In genomic region chr11:23557039-23557630, GRCm38 (mm10) we compare ENCODE assay signal across 25 mouse cellular contexts. TPM values are rescaled to one million over a fixed set of nuclear protein-coding genes. Genes with fewer than 3 reads are reported as not detected.
DNase-seq lines count a peak whose midpoint lies in the region; ATAC-seq and TF ChIP-seq lines count a peak whose summit lies in the region.
"Had no signal": no experiment of that assay in that cellular context is flagged by ENCODE, and none has a peak within 500 bp of the region (broad histone marks: within the 10 kb centered on the region; RNA-seq: fewer than 3 reads in every experiment).

No protein-coding gene starts in this region.

- intact Hi-C loops in left cerebral cortex, adult 2 months (cut with DNase I), result no loop called here

- peak; percentile 2 for DNase-seq in kidney, adult 2 months
- no peak for DNase-seq in kidney, adult 8-10 months
- DNase-seq in midbrain, embryonic 10.5 days (ENCODE audit: low spot score), result no peak
- peak; percentile 20 for DNase-seq in brain, adult 2 months (ENCODE audit: low read depth, low spot score)
- DNase-seq in left cerebral cortex, adult 2 months (ENCODE audit: extremely low spot score in 1 of 2, low spot score in 2 of 2), result no peak
- DNase-seq in gastrocnemius, adult 8-10 months (ENCODE audit: low spot score in 2 of 2), result no peak
- DNase-seq: adrenal gland, adult 2 months; cerebellum, adult 11 months; heart, postnatal 14 days had no signal

- TF ChIP-seq POLR2A in kidney, adult 2 months (IDR thresholded peaks at IDR 0.05; ENCODE audit: low read depth, low read length), result no peak

- H3K27me3 ChIP-seq in kidney, adult 2 months (replicated peaks; ENCODE audit: control insufficient read depth, insufficient read depth, low read length), result no peaks in the 10 kb centered on the region
- H3K27me3 ChIP-seq in midbrain, embryonic 15.5 days (replicated peaks), result no peaks in the 10 kb centered on the region
- H3K27me3 ChIP-seq in midbrain, embryonic 10.5 days (ENCODE audit: low read depth, poor library complexity, severe bottlenecking), result no peaks in the 10 kb centered on the region
- H3K27me3 ChIP-seq: heart, embryonic 12.5 days; limb, embryonic 13.5 days; stomach, embryonic 15.5 days had no signal

- H3K9ac ChIP-seq in midbrain, embryonic 15.5 days, result no peak overlapping the region
- H3K9ac ChIP-seq: heart, embryonic 12.5 days; hindbrain, embryonic 14.5 days; limb, embryonic 13.5 days; liver, embryonic 14.5 days; stomach, embryonic 15.5 days had no signal

- H3K4me2 ChIP-seq in midbrain, embryonic 15.5 days, result no peak overlapping the region
- H3K4me2 ChIP-seq: heart, embryonic 12.5 days; hindbrain, embryonic 14.5 days; limb, embryonic 13.5 days; stomach, embryonic 15.5 days had no signal

- H3K27ac ChIP-seq in kidney, adult 2 months (ENCODE audit: insufficient read depth, low read depth, low read length), result no peak overlapping the region
- no peak overlapping the region for H3K27ac ChIP-seq in midbrain, embryonic 15.5 days
- no peak overlapping the region for H3K27ac ChIP-seq in midbrain, embryonic 10.5 days (replicated peaks)
- no peak overlapping the region for H3K27ac ChIP-seq in left cerebral cortex, adult 2 months
- H3K27ac ChIP-seq: forebrain, embryonic 10.5 days; hindbrain, embryonic 14.5 days; limb, embryonic 13.5 days; liver, embryonic 14.5 days; stomach, embryonic 15.5 days had no signal

- WGBS in kidney, adult 2 months, result 49% methylated on average over 6 of the region's 6 CpGs
- WGBS in midbrain, embryonic 15.5 days, result 67% methylated on average over 6 of the region's 6 CpGs
- WGBS in midbrain, embryonic 10.5 days, result 56% methylated on average over 6 of the region's 6 CpGs

- no peaks in the 10 kb centered on the region for H3K4me1 ChIP-seq in kidney, adult 2 months (ENCODE audit: control insufficient read depth, insufficient read depth, low read length)
- H3K4me1 ChIP-seq in midbrain, embryonic 15.5 days, result no peaks in the 10 kb centered on the region
- no peaks in the 10 kb centered on the region for H3K4me1 ChIP-seq in midbrain, embryonic 10.5 days
- H3K4me1 ChIP-seq: forebrain, embryonic 10.5 days; heart, embryonic 12.5 days; limb, embryonic 13.5 days; stomach, embryonic 15.5 days had no signal

- H3K36me3 ChIP-seq in kidney, adult 2 months (ENCODE audit: control insufficient read depth, insufficient read depth, low read length), result no peaks in the 10 kb centered on the region
- H3K36me3 ChIP-seq in midbrain, embryonic 15.5 days (replicated peaks), result no peaks in the 10 kb centered on the region
- H3K36me3 ChIP-seq in midbrain, embryonic 10.5 days, result no peaks in the 10 kb centered on the region
- H3K36me3 ChIP-seq: forebrain, embryonic 10.5 days; G1E; heart, embryonic 12.5 days; limb, embryonic 13.5 days; stomach, embryonic 15.5 days had no signal

- 0 out of 2 replicates have a peak, but pooled peaks have one; percentile 20 for ATAC-seq in midbrain, embryonic 15.5 days (replicated peaks)

- no peak overlapping the region for H3K4me3 ChIP-seq in kidney, adult 2 months (ENCODE audit: insufficient read depth, low read depth, low read length)
- no peak overlapping the region for H3K4me3 ChIP-seq in midbrain, embryonic 15.5 days
- no peak overlapping the region for H3K4me3 ChIP-seq in midbrain, embryonic 10.5 days
- H3K4me3 ChIP-seq in left cerebral cortex, adult 2 months, result no peak overlapping the region
- H3K4me3 ChIP-seq: forebrain, embryonic 10.5 days; heart, embryonic 12.5 days; limb, embryonic 13.5 days; megakaryocyte, embryonic 14.5 days; stomach, embryonic 15.5 days had no signal

- no peaks in the 10 kb centered on the region for H3K9me3 ChIP-seq in midbrain, embryonic 15.5 days
- H3K9me3 ChIP-seq in midbrain, embryonic 10.5 days (replicated peaks), result no peaks in the 10 kb centered on the region
- H3K9me3 ChIP-seq: forebrain, embryonic 10.5 days; G1E; heart, embryonic 12.5 days; limb, embryonic 13.5 days; stomach, embryonic 15.5 days had no signal

- TF ChIP-seq CTCF in kidney, adult 2 months (conservative IDR thresholded peaks at IDR 0.05; ENCODE audit: insufficient read depth, insufficient read length, low read depth, low read length), result 0 out of 2 replicates have a peak, but pooled peaks have one; percentile 19
- TF ChIP-seq CTCF in left cerebral cortex, adult 2 months (IDR thresholded peaks at IDR 0.05), result no peak; the same call in 1 of the 2 replicates

RNA-seq across cellular contexts. Expression of gene 1700093K21Rik, which starts 36.2 kb away (rescaled TPM):
- polyA plus RNA-seq in kidney, adult 2 months (2012; rRNA removed), result 0.07 and 0.25 TPM in 2 replicates
- 0.13 TPM in 2 replicates for polyA plus RNA-seq in midbrain, embryonic 15.5 days (2015; fragmentation: Nextera tagmentation; extraction: Ambion mirVana)
- polyA plus RNA-seq in midbrain, embryonic 10.5 days (2016; fragmentation: Nextera tagmentation; extraction: Ambion mirVana), result not detected in 2 replicates
- total RNA-seq in left cerebral cortex, adult 2 months (2021), result under 1 TPM in 1 of 2 experiments, not detected in 1; 0.41 TPM
- not detected for total RNA-seq in gastrocnemius, adult 8-10 months (2022)
- total RNA-seq: adrenal gland, adult 2 months; G1E; gastrocnemius, adult 18-20 months; granulocyte monocyte progenitor cell, adult 5-6 weeks; heart, postnatal 14 days; layer of hippocampus, postnatal 14 days; midbrain, postnatal 0 days; neutrophil, adult 5-6 weeks had no signal
- polyA plus RNA-seq: forebrain, embryonic 10.5 days; G1E; heart, embryonic 12.5 days; hindbrain, embryonic 14.5 days; intestine, embryonic 14.5 days; limb, embryonic 13.5 days; stomach, embryonic 15.5 days; thymus, postnatal 0 days had no signal

RNA-seq across cellular contexts. Expression of gene Ahsa2, which starts 59.3 kb away (rescaled TPM):
- 6.2 and 10.5 TPM in 2 replicates for polyA plus RNA-seq in kidney, adult 2 months (2012; rRNA removed)
- 106 and 113 TPM in 2 replicates for polyA plus RNA-seq in midbrain, embryonic 15.5 days (2015; fragmentation: Nextera tagmentation; extraction: Ambion mirVana)
- polyA plus RNA-seq in midbrain, embryonic 10.5 days (2016; fragmentation: Nextera tagmentation; extraction: Ambion mirVana), result 136 and 137 TPM in 2 replicates
- total RNA-seq in left cerebral cortex, adult 2 months (2021), result 10 to 100 TPM; 44.5 to 49.5 TPM
- total RNA-seq in gastrocnemius, adult 8-10 months (2022), result 10 to 100 TPM; 36.0 to 44.5 (median 38.2) TPM

Comparison
In these comparisons a context has a peak if more than half of its experiments do, and no peak if none do; other contexts are left out.
1. DNase-seq: peak in kidney, adult 2 months (single experiment) and brain, adult 2 months (single experiment); none in kidney, adult 8-10 months (0 of 2), midbrain, embryonic 10.5 days (single experiment), left cerebral cortex, adult 2 months (0 of 2) and gastrocnemius, adult 8-10 months (0 of 2).